Comparison of ENCODE assay signal across 8 mouse cellular contexts in genomic region chr7:44589149-44589548, GRCm38 (mm10). TPM values are rescaled to one million over a fixed set of nuclear protein-coding genes. Genes with fewer than 3 reads are reported as not detected.
DNase-seq lines count a peak whose midpoint lies in the region; ATAC-seq and TF ChIP-seq lines count a peak whose summit lies in the region.

No protein-coding gene starts in this region.

- peak; percentile 70 for TF ChIP-seq POLR2A in ES-Bruce4 (IDR thresholded peaks at IDR 0.05; ENCODE audit: insufficient read depth, low read length)
- no peak for TF ChIP-seq POLR2A in bone marrow macrophage, adult 2 months (IDR thresholded peaks at IDR 0.05; ENCODE audit: borderline replicate concordance, low read depth, low read length)
- peak; percentile 43; the same call in 1 of the 2 replicates for TF ChIP-seq POLR2A in lung, adult 2 months (IDR thresholded peaks at IDR 0.05; ENCODE audit: borderline replicate concordance, extremely low read depth, low read depth, low read length)

- DNase-seq in forebrain, embryonic 10.5 days (ENCODE audit: extremely low spot score, low spot score), result peak; percentile 86
- peak; percentile 59 to 60 for DNase-seq in heart, postnatal 14 days
- peak; percentile 39 for DNase-seq in large intestine, adult 2 months (ENCODE audit: low read depth, low spot score)
- peak; percentile 75 for DNase-seq in lung, adult 2 months
- peak; percentile 39 to 52 for DNase-seq in thymus, postnatal 36 days

- H3K4me1 ChIP-seq in ES-Bruce4 (ENCODE audit: control insufficient read depth, insufficient read depth, low read length), result no peaks in the 10 kb centered on the region
- H3K4me1 ChIP-seq in bone marrow macrophage, adult 2 months (ENCODE audit: control insufficient read depth, insufficient read depth, low read length), result no peaks in the 10 kb centered on the region
- H3K4me1 ChIP-seq in forebrain, embryonic 10.5 days, result peaks cover 77% of the 10 kb centered on the region
- peaks cover 7% of the 10 kb centered on the region for H3K4me1 ChIP-seq in lung, adult 2 months (ENCODE audit: control insufficient read depth, insufficient read depth, low read length)

- H3K4me3 ChIP-seq in ES-Bruce4 (ENCODE audit: low read depth, low read length), result peak overlapping the region; percentile 90
- peak overlapping the region; percentile 27 for H3K4me3 ChIP-seq in bone marrow macrophage, adult 2 months (ENCODE audit: insufficient read depth, low read length)
- peak overlapping the region; percentile 74 for H3K4me3 ChIP-seq in forebrain, embryonic 10.5 days
- H3K4me3 ChIP-seq in lung, adult 2 months (replicated peaks; ENCODE audit: extremely low read depth, low read depth, low read length), result peak overlapping the region; percentile 61

- H3K9ac ChIP-seq in ES-Bruce4 (ENCODE audit: low read depth, poor library complexity, severe bottlenecking), result peak overlapping the region; percentile 52

- no peaks in the 10 kb centered on the region for H3K9me3 ChIP-seq in ES-Bruce4 (replicated peaks; ENCODE audit: control insufficient read depth, insufficient read depth, low read length, poor library complexity, severe bottlenecking)
- H3K9me3 ChIP-seq in forebrain, embryonic 10.5 days, result no peaks in the 10 kb centered on the region

- TF ChIP-seq EP300 in ES-Bruce4 (IDR thresholded peaks at IDR 0.05; ENCODE audit: insufficient read depth, low read depth, low read length), result peak; percentile 53; the same call in 1 of the 2 replicates

- H3K27ac ChIP-seq in ES-Bruce4 (ENCODE audit: insufficient read depth, low read length), result peak overlapping the region; percentile 35
- no peak overlapping the region for H3K27ac ChIP-seq in bone marrow macrophage, adult 2 months (ENCODE audit: insufficient read depth, low read depth, low read length)
- H3K27ac ChIP-seq in forebrain, embryonic 10.5 days, result peak overlapping the region; percentile 77

- ATAC-seq in neutrophil, adult 5-6 weeks (ENCODE audit: extremely low read depth, insufficient number of reproducible peaks, low FRiP score, poor library complexity, severe bottlenecking), result peak; percentile 27; the same call in 1 of the 2 replicates

- no peaks in the 10 kb centered on the region for H3K27me3 ChIP-seq in ES-Bruce4 (ENCODE audit: control insufficient read depth, insufficient read depth, low read length, poor library complexity, severe bottlenecking)
- H3K27me3 ChIP-seq in forebrain, embryonic 10.5 days (ENCODE audit: poor library complexity, severe bottlenecking), result peaks cover 90% of the 10 kb centered on the region

- peak; percentile 26 for TF ChIP-seq CTCF in ES-Bruce4 (IDR thresholded peaks at IDR 0.05; ENCODE audit: low read depth, low read length)
- TF ChIP-seq CTCF in bone marrow macrophage, adult 2 months (IDR thresholded peaks at IDR 0.05; ENCODE audit: low read depth, low read length), result no peak
- TF ChIP-seq CTCF in lung, adult 2 months (IDR thresholded peaks at IDR 0.05; ENCODE audit: insufficient read depth, low read length), result no peak

- intact Hi-C loops in heart, postnatal 14 days (cut with DNase I), result no loop called here

- no peaks in the 10 kb centered on the region for H3K36me3 ChIP-seq in ES-Bruce4 (ENCODE audit: control insufficient read depth, insufficient read depth, low read length, poor library complexity, severe bottlenecking)
- no peaks in the 10 kb centered on the region for H3K36me3 ChIP-seq in forebrain, embryonic 10.5 days (replicated peaks)

- WGBS in forebrain, embryonic 10.5 days, result under 1% methylated on average over 32 of the region's 33 CpGs
- WGBS in large intestine, adult 2 months, result under 1% methylated on average over 33 of the region's 33 CpGs
- 0% methylated on average over 31 of the region's 33 CpGs for WGBS in lung, adult 2 months

RNA-seq across cellular contexts. Expression of gene Kcnc3, which starts 1.3 kb away (rescaled TPM):
- polyA plus RNA-seq in ES-Bruce4 (2011; ENCODE audit: insufficient read depth, insufficient read length, low read depth, missing spikeins), result 12.3 and 15.5 TPM in 2 replicates
- 0.36 and 1.6 TPM in 2 replicates for polyA plus RNA-seq in bone marrow macrophage, adult 2 months (2012; ENCODE audit: insufficient read depth, insufficient read length, missing spikeins)
- 0.80 and 0.84 TPM in 2 replicates for polyA plus RNA-seq in forebrain, embryonic 10.5 days (2016; fragmentation: Nextera tagmentation; extraction: Ambion mirVana)
- 1 to 10 TPM; 1.3 to 1.5 TPM for total RNA-seq in heart, postnatal 14 days (2021)
- polyA plus RNA-seq in large intestine, adult 2 months (2012; rRNA removed), result 0.95 and 1.9 TPM in 2 replicates
- polyA plus RNA-seq in lung, adult 2 months (2012; rRNA removed), result 36.0 and 42.5 TPM in 2 replicates
- 0.81 and 1.4 TPM in 2 replicates for total RNA-seq in neutrophil, adult 5-6 weeks (2017)

RNA-seq across cellular contexts. Expression of gene Napsa, which starts 17.0 kb away (rescaled TPM):
- 0.97 and 1.1 TPM in 2 replicates for polyA plus RNA-seq in ES-Bruce4 (2011; ENCODE audit: insufficient read depth, insufficient read length, low read depth, missing spikeins)
- polyA plus RNA-seq in bone marrow macrophage, adult 2 months (2012; ENCODE audit: insufficient read depth, insufficient read length, missing spikeins), result 218 and 224 TPM in 2 replicates
- 0.29 and 0.48 TPM in 2 replicates for polyA plus RNA-seq in forebrain, embryonic 10.5 days (2016; fragmentation: Nextera tagmentation; extraction: Ambion mirVana)
- under 1 TPM; 0.46 to 0.60 TPM for total RNA-seq in heart, postnatal 14 days (2021)
- 20.4 and 22.2 TPM in 2 replicates for polyA plus RNA-seq in large intestine, adult 2 months (2012; rRNA removed)
- 576 and 610 TPM in 2 replicates for polyA plus RNA-seq in lung, adult 2 months (2012; rRNA removed)
- 115 and 117 TPM in 2 replicates for total RNA-seq in neutrophil, adult 5-6 weeks (2017)

RNA-seq across cellular contexts. Expression of gene Nr1h2, which starts 35.4 kb away (rescaled TPM):
- 67.6 and 95.7 TPM in 2 replicates for polyA plus RNA-seq in ES-Bruce4 (2011; ENCODE audit: insufficient read depth, insufficient read length, low read depth, missing spikeins)
- 98.8 and 104 TPM in 2 replicates for polyA plus RNA-seq in bone marrow macrophage, adult 2 months (2012; ENCODE audit: insufficient read depth, insufficient read length, missing spikeins)
- polyA plus RNA-seq in forebrain, embryonic 10.5 days (2016; fragmentation: Nextera tagmentation; extraction: Ambion mirVana), result 74.6 and 76.2 TPM in 2 replicates
- 10 to 100 TPM; 49.1 to 53.5 TPM for total RNA-seq in heart, postnatal 14 days (2021)
- 163 and 192 TPM in 2 replicates for polyA plus RNA-seq in large intestine, adult 2 months (2012; rRNA removed)
- polyA plus RNA-seq in lung, adult 2 months (2012; rRNA removed), result 194 and 216 TPM in 2 replicates
- 180 and 184 TPM in 2 replicates for total RNA-seq in neutrophil, adult 5-6 weeks (2017)

RNA-seq across cellular contexts. Expression of gene Pold1, which starts 40.5 kb away (rescaled TPM):
- polyA plus RNA-seq in ES-Bruce4 (2011; ENCODE audit: insufficient read depth, insufficient read length, low read depth, missing spikeins), result 81.9 and 86.6 TPM in 2 replicates
- polyA plus RNA-seq in bone marrow macrophage, adult 2 months (2012; ENCODE audit: insufficient read depth, insufficient read length, missing spikeins), result 18.7 and 25.8 TPM in 2 replicates
- polyA plus RNA-seq in forebrain, embryonic 10.5 days (2016; fragmentation: Nextera tagmentation; extraction: Ambion mirVana), result 190 and 195 TPM in 2 replicates
- 10 to 100 TPM; 14.5 to 16.0 TPM for total RNA-seq in heart, postnatal 14 days (2021)
- polyA plus RNA-seq in large intestine, adult 2 months (2012; rRNA removed), result 45.2 and 47.0 TPM in 2 replicates
- polyA plus RNA-seq in lung, adult 2 months (2012; rRNA removed), result 34.3 and 38.3 TPM in 2 replicates
- total RNA-seq in neutrophil, adult 5-6 weeks (2017), result 53.4 and 61.8 TPM in 2 replicates

RNA-seq across cellular contexts. Expression of gene Spib, which starts 57.3 kb away (rescaled TPM):
- polyA plus RNA-seq in ES-Bruce4 (2011; ENCODE audit: insufficient read depth, insufficient read length, low read depth, missing spikeins), result 1.4 and 2.4 TPM in 2 replicates
- 0.32 and 0.43 TPM in 2 replicates for polyA plus RNA-seq in bone marrow macrophage, adult 2 months (2012; ENCODE audit: insufficient read depth, insufficient read length, missing spikeins)
- polyA plus RNA-seq in forebrain, embryonic 10.5 days (2016; fragmentation: Nextera tagmentation; extraction: Ambion mirVana), result not detected in 2 replicates
- total RNA-seq in heart, postnatal 14 days (2021), result 1 to 10 TPM in 1 of 2 experiments, under 1 TPM in 1; 0.65 to 1.1 TPM
- polyA plus RNA-seq in large intestine, adult 2 months (2012; rRNA removed), result 17.4 and 21.1 TPM in 2 replicates
- 11.2 and 11.7 TPM in 2 replicates for polyA plus RNA-seq in lung, adult 2 months (2012; rRNA removed)
- total RNA-seq in neutrophil, adult 5-6 weeks (2017), result 205 and 207 TPM in 2 replicates

Comparison
In these comparisons a context has a peak if more than half of its experiments do, and no peak if none do; other contexts are left out.
1. H3K4me3 ChIP-seq: peak in every context shown above with its lines; median percentile 90 in ES-Bruce4; 74 in forebrain, embryonic 10.5 days; 61 in lung, adult 2 months; 27 in bone marrow macrophage, adult 2 months.
2. RNA of gene Napsa, which starts 17.0 kb away (polyA plus RNA-seq): 576 to 610 TPM in lung, adult 2 months, 218 to 224 TPM in bone marrow macrophage, adult 2 months and 20.4 to 22.2 TPM in large intestine, adult 2 months; 0.97 to 1.1 TPM in ES-Bruce4 and 0.29 to 0.48 TPM in forebrain, embryonic 10.5 days; every median in the first group is over 10 times any median in the second.
3. Peak in every context shown above with its lines, with median percentiles within 50 percentile points of each other: DNase-seq.